Mouse (Mus musculus) limb, embryonic 11.5 days (tissue): Measurements from ENCODE around the gene Jmjd7. TPM values are rescaled to one million over a fixed set of nuclear protein-coding genes. Genes with fewer than 3 reads are reported as not detected.

Experiments used
- ATAC-seq: fragments of 200-750 bp; cut with Nextera tagmentation; 2 replicates; pipeline ENCODE4 v1.8.0; 2017; ENCODE audit warnings: low read depth; ENCODE audit not compliant: insufficient number of reproducible peaks, low FRiP score, low TSS enrichment
- DNase-seq: peaks from one replicate; pipeline ENCODE4 v3.0.0-alpha.2; 2015; ENCODE audit warnings: low spot score
- H3K27ac ChIP-seq: fragments of 300-500 bp; sonication (generic); replicated peaks from 2 replicates; pipeline ENCODE4 v1.5.1; 2014; ENCODE audit warnings: low read depth, mild to moderate bottlenecking, low read length
- H3K27me3 ChIP-seq: fragments of 300-500 bp; sonication (generic); 2 replicates; pipeline ENCODE4 v1.6.1; 2014; ENCODE audit warnings: mild to moderate bottlenecking, low read length, mixed read lengths; ENCODE audit not compliant: control insufficient read depth, insufficient read depth
- H3K36me3 ChIP-seq: fragments of 300-500 bp; sonication (generic); 2 replicates; pipeline ENCODE4 v1.6.1; 2014; ENCODE audit warnings: mild to moderate bottlenecking, low read length, moderate library complexity, mixed read lengths; ENCODE audit not compliant: control insufficient read depth, insufficient read depth
- H3K4me1 ChIP-seq: fragments of 300-500 bp; sonication (generic); 2 replicates; pipeline ENCODE4 v1.6.1; 2014; ENCODE audit warnings: low read length, mixed read lengths; ENCODE audit not compliant: control insufficient read depth, insufficient read depth
- H3K4me2 ChIP-seq: fragments of 300-500 bp; sonication (generic); 2 replicates; pipeline ENCODE4 v1.6.1; 2014; ENCODE audit warnings: low read depth, mild to moderate bottlenecking, moderate library complexity; ENCODE audit not compliant: severe bottlenecking
- H3K4me3 ChIP-seq: fragments of 300-500 bp; sonication (generic); 2 replicates; pipeline ENCODE4 v1.5.1; 2014; ENCODE audit warnings: low read depth, low read length
- H3K9ac ChIP-seq: fragments of 300-500 bp; sonication (generic); 2 replicates; pipeline ENCODE4 v1.6.1; 2014; ENCODE audit warnings: mild to moderate bottlenecking, low read length
- H3K9me3 ChIP-seq: fragments of 300-500 bp; sonication (generic); 2 replicates; pipeline ENCODE4 v1.6.1; 2016; ENCODE audit warnings: low read length; ENCODE audit not compliant: control insufficient read depth
- WGBS: fragments of 180-500 bp; shearing (Covaris S2); extraction: QIAGEN DNeasy Blood & Tissue Kit; methylation state at CpG from one replicate; pipeline ENCODE4 v1.1.7; 2014; 5-methylcytosine and 5-hydroxymethylcytosine counted together
- microRNA-seq: library from miRNA; unstranded; fragments of <30 nt; microRNA quantifications from one replicate; pipeline ENCODE4, GENCODE M21; 2016
- polyA plus RNA-seq: library from polyadenylated mRNA; unstranded; fragments of >200 nt; fragmentation: Nextera tagmentation; extraction: Ambion mirVana; gene quantifications from 2 replicates; pipeline ENCODE4 v1.2.1, GENCODE M21; 2014

The Jmjd7 gene
- polyA plus RNA-seq, 1 experiment from 2014 or later = 22.2 TPM

DNA sequence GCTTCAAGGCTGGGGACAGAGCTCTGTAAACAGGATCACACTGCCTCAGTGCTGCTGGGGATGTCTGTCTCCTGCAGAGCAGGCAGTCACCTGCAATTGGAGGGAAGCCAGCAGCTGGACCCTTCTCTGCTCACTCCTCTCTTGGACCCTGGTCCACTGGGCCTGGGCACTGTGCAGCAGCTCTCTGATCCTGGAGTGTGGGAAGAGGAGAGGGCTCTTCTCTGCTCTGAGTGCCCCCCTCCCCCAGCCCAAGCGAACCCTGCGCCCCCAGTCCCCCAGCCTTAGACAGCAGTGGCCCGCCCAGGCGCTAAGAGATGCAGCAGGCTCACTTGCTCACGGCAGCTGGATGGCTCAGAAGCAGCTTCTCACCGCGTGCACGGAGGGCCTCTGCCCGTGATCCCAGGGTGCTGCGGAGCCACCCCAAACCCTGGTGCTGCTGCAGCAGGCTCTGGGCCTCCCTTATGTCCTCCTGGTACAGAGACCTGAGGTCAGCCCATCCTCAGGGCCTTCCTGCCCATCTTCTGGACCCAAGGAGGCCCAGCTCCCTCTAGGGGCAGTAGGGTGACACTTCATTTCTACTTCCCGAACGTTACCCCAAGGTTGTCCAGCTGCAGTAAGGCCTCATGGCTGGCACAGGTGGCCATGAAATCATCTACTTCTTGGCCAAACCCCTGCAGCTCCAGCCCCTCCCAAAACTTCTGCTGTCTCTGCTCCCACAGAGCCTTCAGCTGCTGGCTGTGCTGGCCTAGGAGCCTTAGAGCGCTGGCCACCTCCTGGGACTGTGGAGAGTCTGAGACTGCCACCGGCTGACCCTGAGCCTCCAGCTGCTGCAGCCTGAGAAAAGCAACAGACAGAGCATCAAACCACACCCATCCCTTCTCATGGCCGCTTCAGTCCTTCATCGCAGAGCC is 41.5 kb downstream of the Jmjd7 start:
- H3K27ac ChIP-seq = no peak overlapping the region
- no peaks in the 10 kb centered on the region for H3K27me3 ChIP-seq
- H3K4me2 ChIP-seq = no peak overlapping the region
- no peaks in the 10 kb centered on the region for H3K4me1 ChIP-seq
- ATAC-seq = 0 out of 2 replicates have a peak, but pooled peaks have one; percentile 31
- H3K36me3 ChIP-seq = no peaks in the 10 kb centered on the region
- no peak overlapping the region for H3K9ac ChIP-seq
- peak; percentile 52 for DNase-seq
- 42% methylated on average over 16 of the region's 16 CpGs for WGBS
- H3K9me3 ChIP-seq = no peaks in the 10 kb centered on the region
- H3K4me3 ChIP-seq = no peak overlapping the region

DNA sequence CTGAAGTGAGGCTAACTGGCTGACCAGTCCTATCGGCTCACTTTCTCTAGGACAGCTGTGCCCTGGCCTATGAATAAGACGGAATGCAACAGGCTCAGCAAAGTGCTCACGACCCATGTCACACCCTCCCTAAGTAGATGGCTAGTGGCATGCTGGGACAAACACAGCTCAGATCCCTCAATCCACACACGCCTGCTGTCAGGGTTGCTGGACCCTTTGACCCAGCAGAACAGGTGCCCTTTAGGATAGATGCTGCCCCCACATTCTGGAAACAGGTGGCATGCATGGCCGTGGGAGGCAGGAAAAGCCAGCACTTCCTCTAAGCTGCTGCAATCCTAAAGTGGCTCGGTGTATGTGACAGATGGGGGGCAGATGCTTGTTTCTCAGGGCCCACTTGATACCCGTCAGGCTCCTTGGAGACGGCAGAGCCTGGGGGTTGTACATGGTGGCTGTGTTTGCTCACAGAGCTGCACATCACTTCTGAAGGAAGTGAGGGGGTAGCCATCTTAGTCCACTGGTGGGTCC is 42.2 kb downstream of the Jmjd7 start:
- Histone ChIP-seq H3K4me1 (no peaks in the 10 kb centered on the region), H3K27me3 (no peaks in the 10 kb centered on the region)
- 0 out of 2 replicates have a peak, but pooled peaks have one; percentile 28 for ATAC-seq

DNA sequence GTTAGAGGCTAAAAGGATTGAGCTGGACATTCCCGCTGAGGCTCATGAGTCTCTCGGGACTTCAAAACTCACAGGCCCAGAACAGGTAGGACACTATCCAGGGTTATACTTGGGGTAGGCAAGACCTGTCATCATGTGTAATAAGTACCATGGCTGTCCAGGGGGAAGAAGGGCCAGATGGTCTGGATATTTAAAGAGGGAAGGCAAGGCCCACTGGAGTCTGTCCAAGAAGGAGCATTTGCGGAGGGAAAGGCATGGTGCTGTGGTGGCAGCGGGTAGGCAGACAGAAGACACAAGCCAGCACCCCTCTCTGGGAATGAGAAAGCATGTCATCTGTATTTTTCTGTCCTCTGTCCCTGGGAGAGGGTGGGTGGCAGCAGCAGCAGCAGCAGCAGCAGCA is 46.8 kb downstream of the Jmjd7 start:
- Histone ChIP-seq H3K9ac (no peak overlapping the region), H3K4me2 (no peak overlapping the region), H3K9me3 (no peaks in the 10 kb centered on the region), H3K4me3 (no peak overlapping the region), H3K27me3 (peaks cover 15% of the 10 kb centered on the region), H3K27ac (no peak overlapping the region), H3K36me3 (no peaks in the 10 kb centered on the region), H3K4me1 (peaks cover 5% of the 10 kb centered on the region; the same call in 1 of the 2 replicates)
- no peak for DNase-seq
- no peak for ATAC-seq
- 93% methylated on average over 4 of the region's 4 CpGs for WGBS

More for the DNA sequence above, 42.2 kb downstream of the Jmjd7 start:
- WGBS = 73% methylated on average over 8 of the region's 8 CpGs
- no peak for DNase-seq
- no peaks in the 10 kb centered on the region for H3K9me3 ChIP-seq
- H3K4me2 ChIP-seq = no peak overlapping the region
- H3K9ac ChIP-seq = no peak overlapping the region
- H3K4me3 ChIP-seq = no peak overlapping the region
- no peak overlapping the region for H3K27ac ChIP-seq
- no peaks in the 10 kb centered on the region for H3K36me3 ChIP-seq

DNA sequence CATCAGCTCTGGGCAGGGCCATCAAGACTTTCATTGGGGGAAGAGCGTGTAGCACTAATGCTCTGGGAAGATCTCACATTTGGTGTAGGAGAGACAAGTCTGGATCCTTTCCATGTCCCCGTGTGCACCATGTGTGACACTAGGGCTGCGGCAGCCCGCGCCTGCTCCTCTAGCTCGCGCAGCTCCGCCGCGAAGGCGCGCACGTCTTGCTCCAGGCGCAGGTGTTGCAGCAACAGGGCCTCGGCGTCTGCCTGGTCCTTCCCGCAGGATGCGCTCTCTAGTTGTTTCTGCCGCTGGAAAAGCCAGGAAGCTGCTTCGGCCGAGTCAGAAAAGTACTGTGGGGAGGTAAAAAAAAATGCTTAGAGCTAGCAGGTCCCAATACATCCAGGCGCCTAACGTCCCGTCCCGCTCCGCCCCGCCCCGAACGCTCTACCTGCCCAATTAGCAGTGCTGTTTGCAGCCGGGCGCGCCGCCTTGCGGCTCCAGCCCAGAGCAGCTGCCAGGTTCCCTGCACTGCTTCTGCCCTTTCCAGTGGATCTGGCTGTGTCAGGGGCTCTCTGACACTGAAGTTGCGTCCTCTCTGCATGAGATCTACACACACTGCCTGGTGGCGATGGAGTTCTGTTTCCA is 48.9 kb downstream of the Jmjd7 start:
- ATAC-seq (peak; percentile 31), DNase-seq (peak; percentile 75)
- Histone ChIP-seq H3K27ac (no peak overlapping the region), H3K4me1 (peaks cover 5% of the 10 kb centered on the region; the same call in 1 of the 2 replicates), H3K9me3 (no peaks in the 10 kb centered on the region), H3K4me3 (peak overlapping the region; percentile 26), H3K36me3 (no peaks in the 10 kb centered on the region), H3K27me3 (peaks cover 15% of the 10 kb centered on the region), H3K9ac (no peak overlapping the region), H3K4me2 (peak overlapping the region; percentile 45)
- WGBS = 2% methylated on average over 36 of the region's 36 CpGs

Small RNA genes within 50 kb of the gene (microRNA-seq; reads per million reads assigned to microRNA genes)
- 1.2 reads per million for gene Mir7665

Other genes starting within 250 kb of the Jmjd7 start
- 26.3 and 30.7 TPM in 2 replicates for gene Rpap1, start 239.9 kb upstream of the Jmjd7 start, polyA plus RNA-seq
- 27.0 and 30.1 TPM in 2 replicates for gene Tyro3, start 229.8 kb upstream of the Jmjd7 start, polyA plus RNA-seq
- gene Mga, start 130.3 kb upstream of the Jmjd7 start, polyA plus RNA-seq = 33.1 and 36.0 TPM in 2 replicates
- gene Mapkbp1, start 54.8 kb upstream of the Jmjd7 start, polyA plus RNA-seq = 2.9 and 3.5 TPM in 2 replicates
- 1.6 and 3.5 TPM in 2 replicates for gene Gm28042, start within 50 bp of the Jmjd7 start, polyA plus RNA-seq
- gene Pla2g4b, start 5.9 kb downstream of the Jmjd7 start, polyA plus RNA-seq = 1.4 and 1.9 TPM in 2 replicates
- 13.2 and 18.5 TPM in 2 replicates for gene Ehd4, start 127.1 kb downstream of the Jmjd7 start, polyA plus RNA-seq
- 0.11 TPM in 1 of 2 replicates, not detected in the other for gene Pla2g4e, start 217.9 kb downstream of the Jmjd7 start, polyA plus RNA-seq